Mouse (Mus musculus) MEL (cell line): ENCODE data around the gene Fgfr2.

ENCODE experiments used
- CHD1 ChIP-seq: IDR thresholded peaks from 2 replicates; pipeline ENCODE4 v1.6.1; 2012; ENCODE audit warnings: low read depth, mild to moderate bottlenecking, inconsistent platforms, low read length, improper control_type of control experiment
- CTCF ChIP-seq, 3 experiments: IDR thresholded peaks in 2 of 3; conservative IDR thresholded peaks in 1 of 3; 2 replicates each; pipeline ENCODE4 v1.5.1; 2011 to 2012; ENCODE audit warnings: low read length in 3 of 3, low read depth in 2 of 3, mild to moderate bottlenecking in 2 of 3, improper control_type of control experiment in 1 of 3, inconsistent platforms in 1 of 3, mixed read lengths in 1 of 3, moderate library complexity in 1 of 3; ENCODE audit not compliant: control insufficient read depth in 1 of 3, insufficient read depth in 1 of 3, poor library complexity in 1 of 3, severe bottlenecking in 1 of 3
- ELF1 ChIP-seq: IDR thresholded peaks from 2 replicates; pipeline ENCODE4 v1.6.1; 2014; ENCODE audit warnings: low read depth, mild to moderate bottlenecking, inconsistent platforms, low read length, improper control_type of control experiment, moderate library complexity
- EP300 ChIP-seq, 2 experiments: IDR thresholded peaks; 2 replicates each; pipeline ENCODE4 v1.6.1; 2011; ENCODE audit warnings: improper control_type of control experiment in 2 of 2, low read length in 2 of 2, low read depth in 1 of 2, mild to moderate bottlenecking in 1 of 2
- ETS1 ChIP-seq: IDR thresholded peaks from 2 replicates; pipeline ENCODE4 v1.6.1; 2012; ENCODE audit warnings: low read depth, mild to moderate bottlenecking, inconsistent platforms, low read length, improper control_type of control experiment, moderate library complexity
- JUND ChIP-seq: IDR thresholded peaks from 2 replicates; pipeline ENCODE4 v1.6.1; 2011; ENCODE audit warnings: low read depth, mild to moderate bottlenecking, improper control_type of control experiment, low read length
- NELFE ChIP-seq: IDR thresholded peaks from 2 replicates; pipeline ENCODE4 v1.6.1; 2011; ENCODE audit warnings: low read depth, low read length, improper control_type of control experiment
- NRF1 ChIP-seq: IDR thresholded peaks from 2 replicates; pipeline ENCODE4 v1.6.1; 2014; ENCODE audit warnings: low read depth, mild to moderate bottlenecking, inconsistent platforms, low read length, improper control_type of control experiment, moderate library complexity; ENCODE audit not compliant: poor library complexity, insufficient read depth, severe bottlenecking
- TCF12 ChIP-seq: IDR thresholded peaks from 2 replicates; pipeline ENCODE4 v1.6.1; 2014; ENCODE audit warnings: low read depth, mild to moderate bottlenecking, inconsistent platforms, low read length, improper control_type of control experiment, moderate library complexity
- ZC3H11A ChIP-seq: IDR thresholded peaks from 2 replicates; pipeline ENCODE4 v1.6.1; 2012; ENCODE audit warnings: low read depth, mild to moderate bottlenecking, inconsistent platforms, low read length, improper control_type of control experiment

- TF ChIP-seq CTCF (IDR thresholded peaks at IDR 0.05 in 2 of 3, conservative IDR thresholded peaks at IDR 0.05 in 1 of 3; ENCODE audit: control insufficient read depth in 1 of 3, insufficient read depth in 1 of 3, low read depth in 2 of 3, low read length in 3 of 3, poor library complexity in 1 of 3, severe bottlenecking in 1 of 3) (peak; percentile 11 to 31 (median 26); a peak in 2 of 6 replicates), NELFE (no peak), ELF1 (no peak), EP300 (IDR thresholded peaks at IDR 0.05; ENCODE audit: low read depth in 1 of 2, low read length in 2 of 2) (no peak), TCF12 (no peak), NRF1 (no peak), JUND (no peak), ZC3H11A (no peak), CHD1 (no peak), ETS1 (no peak)
These were observed 2588.0 kb downstream of the Fgfr2 start for GRCm38 (mm10) chr7:130535174-130535573.
